Mouse (Mus musculus): ENCODE measurements around the gene Alg9. TPM values are rescaled to one million over a fixed set of nuclear protein-coding genes. Genes with fewer than 3 reads are reported as not detected.

The Alg9 gene
- polyA plus RNA-seq, 1 experiment from 2014 or later: 42.8 TPM

DNA sequence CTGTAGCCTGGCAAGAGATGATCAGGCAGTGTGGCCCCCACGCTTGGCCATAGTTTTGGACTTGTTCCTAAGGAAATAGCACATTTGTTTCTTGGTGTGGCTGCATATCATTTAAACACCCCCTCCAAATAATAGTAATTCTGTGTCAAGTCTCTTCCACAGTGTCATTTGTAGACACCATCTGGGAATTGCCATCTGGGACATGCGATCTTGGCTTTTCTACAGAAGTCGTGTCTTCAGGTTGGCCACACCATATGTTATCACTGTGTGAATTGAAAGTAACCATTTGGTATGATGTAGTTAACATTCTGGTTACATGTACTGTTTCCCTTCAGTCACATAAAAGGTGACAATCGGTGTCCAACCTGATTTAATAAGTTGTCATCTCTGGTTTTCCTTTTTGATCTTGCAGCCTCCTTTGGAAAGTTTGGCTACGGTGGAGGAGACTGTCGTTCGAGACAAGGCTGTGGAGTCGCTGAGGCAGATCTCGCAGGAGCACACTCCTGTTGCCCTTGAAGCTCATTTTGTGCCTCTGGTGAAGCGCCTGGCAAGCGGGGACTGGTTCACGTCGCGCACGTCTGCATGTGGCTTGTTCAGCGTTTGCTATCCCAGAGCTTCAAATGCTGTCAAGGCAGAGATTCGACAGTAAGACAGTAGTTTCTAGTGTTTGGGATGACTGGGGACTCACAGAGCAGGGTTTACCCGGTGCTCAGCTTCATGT, 86.5 kb downstream of the Alg9 start:
- no peak overlapping the region for H3K4me3 ChIP-seq
- no peak overlapping the region for H3K9ac ChIP-seq (replicated peaks)
- ATAC-seq (ENCODE audit: low FRiP score, low read depth): no peak
- no peaks in the 10 kb centered on the region for H3K9me3 ChIP-seq
- H3K27me3 ChIP-seq: no peaks in the 10 kb centered on the region
- H3K4me2 ChIP-seq (replicated peaks): no peak overlapping the region
- 94% methylated on average over 18 of the region's 18 CpGs for WGBS
- H3K36me3 ChIP-seq: peaks cover 73% of the 10 kb centered on the region
- H3K27ac ChIP-seq (replicated peaks): no peak overlapping the region
- peaks cover 9% of the 10 kb centered on the region for H3K4me1 ChIP-seq

DNA sequence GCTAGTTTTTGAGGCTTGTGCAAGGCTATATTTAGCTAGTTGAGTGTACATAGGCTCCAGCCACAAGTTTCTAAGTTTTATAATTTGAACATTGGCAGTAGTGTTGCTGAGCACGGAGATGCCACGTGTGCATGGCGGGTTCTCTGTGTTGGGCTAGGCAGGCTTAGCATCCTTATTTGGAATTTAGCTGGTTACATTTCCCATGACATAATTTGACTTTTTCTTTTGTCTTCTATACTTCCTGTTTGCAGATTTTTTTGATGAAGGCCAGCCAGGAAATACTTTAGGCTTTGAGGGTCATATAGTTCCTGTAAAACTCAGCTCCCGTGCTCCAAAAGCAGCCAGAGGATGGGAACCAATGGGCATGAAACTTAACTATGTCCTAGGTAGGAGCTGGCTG, 89.0 kb downstream of the Alg9 start:
- peaks cover 98% of the 10 kb centered on the region for H3K36me3 ChIP-seq
- no peaks in the 10 kb centered on the region for H3K9me3 ChIP-seq
- H3K27me3 ChIP-seq: no peaks in the 10 kb centered on the region
- H3K4me2 ChIP-seq (replicated peaks): no peak overlapping the region
- H3K4me3 ChIP-seq: no peak overlapping the region
- H3K9ac ChIP-seq (replicated peaks): no peak overlapping the region
- ATAC-seq (ENCODE audit: low FRiP score, low read depth): no peak
- H3K27ac ChIP-seq (replicated peaks): no peak overlapping the region
- H3K4me1 ChIP-seq: no peaks in the 10 kb centered on the region; the same call in 1 of the 2 replicates
- 93% methylated on average over 4 of the region's 4 CpGs for WGBS

GRCm38 (mm10) chr9:50864877-50865276, 90.1 kb downstream of the Alg9 start:
- Histone ChIP-seq H3K27me3 (no peaks in the 10 kb centered on the region), H3K9me3 (no peaks in the 10 kb centered on the region), H3K4me2 (replicated peaks) (no peak overlapping the region), H3K36me3 (peaks cover 92% of the 10 kb centered on the region), H3K4me1 (no peaks in the 10 kb centered on the region), H3K27ac (replicated peaks) (no peak overlapping the region), H3K4me3 (no peak overlapping the region), H3K9ac (replicated peaks) (no peak overlapping the region)
- ATAC-seq (ENCODE audit: low FRiP score, low read depth): no peak
- WGBS: 96% methylated on average over 5 of the region's 5 CpGs

DNA sequence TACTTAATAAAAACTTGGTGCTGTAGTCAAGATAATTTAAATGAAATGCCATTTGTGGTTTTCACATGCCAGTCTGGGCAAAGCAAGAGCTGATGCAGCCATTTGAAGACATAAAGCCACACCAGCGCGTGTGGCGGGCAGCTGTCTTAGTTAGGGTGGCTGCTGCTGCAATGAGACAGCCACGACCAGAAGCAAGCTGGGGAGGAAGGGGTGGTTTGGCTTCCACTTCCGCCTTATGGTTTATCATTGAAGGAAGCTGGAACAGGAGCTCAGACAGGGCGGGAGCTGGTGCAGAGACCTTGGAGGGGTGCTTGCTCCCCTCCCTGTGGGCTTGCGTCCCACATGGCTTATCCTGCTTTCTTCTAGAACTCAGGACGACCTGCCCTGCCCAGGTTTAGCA, 91.0 kb downstream of the Alg9 start:
- no peak overlapping the region for H3K9ac ChIP-seq (replicated peaks)
- H3K4me2 ChIP-seq (replicated peaks): no peak overlapping the region
- H3K27me3 ChIP-seq: no peaks in the 10 kb centered on the region
- H3K27ac ChIP-seq (replicated peaks): no peak overlapping the region
- WGBS: 94% methylated on average over 8 of the region's 8 CpGs
- H3K4me3 ChIP-seq: no peak overlapping the region
- peaks cover 91% of the 10 kb centered on the region for H3K36me3 ChIP-seq
- no peak for ATAC-seq (ENCODE audit: low FRiP score, low read depth)
- H3K4me1 ChIP-seq: no peaks in the 10 kb centered on the region
- no peaks in the 10 kb centered on the region for H3K9me3 ChIP-seq

DNA sequence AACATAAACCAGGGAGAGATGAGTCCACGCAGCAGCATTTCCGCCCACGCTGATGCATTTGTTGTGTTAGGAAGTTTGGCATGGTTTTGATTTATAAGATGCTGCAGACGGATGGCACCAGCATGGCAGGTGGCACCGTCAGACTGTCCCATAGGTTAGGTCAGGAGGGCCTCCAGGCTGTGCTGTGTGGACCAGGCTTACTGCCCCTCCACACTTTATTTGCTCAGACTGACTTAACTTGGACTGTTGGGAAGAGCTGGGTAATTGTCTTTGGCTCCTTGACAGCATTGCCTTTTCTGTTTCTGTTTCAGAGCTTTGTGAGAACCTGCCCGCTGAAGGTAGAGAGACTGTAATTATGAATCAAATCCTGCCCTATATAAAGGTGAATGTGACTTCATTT, 92.2 kb downstream of the Alg9 start:
- Histone ChIP-seq H3K27me3 (no peaks in the 10 kb centered on the region), H3K4me1 (no peaks in the 10 kb centered on the region), H3K9me3 (no peaks in the 10 kb centered on the region), H3K36me3 (peaks cover 83% of the 10 kb centered on the region), H3K9ac (replicated peaks) (no peak overlapping the region), H3K4me3 (no peak overlapping the region), H3K27ac (replicated peaks) (no peak overlapping the region), H3K4me2 (replicated peaks) (no peak overlapping the region)
- no peak for ATAC-seq (ENCODE audit: low FRiP score, low read depth)
- 97% methylated on average over 6 of the region's 6 CpGs for WGBS

DNA sequence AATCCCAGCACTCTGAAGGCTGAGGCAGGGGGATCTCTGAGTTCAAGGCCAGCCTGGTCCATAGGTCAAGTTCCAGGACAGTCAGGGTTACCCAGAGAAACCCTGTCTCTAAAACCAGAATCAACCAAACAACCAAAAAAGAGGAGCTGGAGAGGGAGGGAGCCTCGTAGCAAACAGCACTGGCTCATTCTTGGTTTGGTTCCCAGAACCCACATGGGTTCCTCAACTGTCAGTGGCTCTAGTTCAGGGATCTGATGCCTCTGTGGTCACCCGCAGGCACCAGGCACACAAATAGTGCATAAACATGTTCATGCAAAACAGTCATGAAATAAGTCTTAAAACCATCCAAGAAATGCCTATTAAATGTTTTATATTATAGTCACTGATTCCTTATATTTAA, 93.4 kb downstream of the Alg9 start:
- Histone ChIP-seq H3K4me1 (no peaks in the 10 kb centered on the region), H3K4me3 (no peak overlapping the region), H3K27ac (replicated peaks) (no peak overlapping the region), H3K9me3 (no peaks in the 10 kb centered on the region), H3K9ac (replicated peaks) (no peak overlapping the region), H3K27me3 (no peaks in the 10 kb centered on the region), H3K4me2 (replicated peaks) (no peak overlapping the region), H3K36me3 (peaks cover 79% of the 10 kb centered on the region)
- no peak for ATAC-seq (ENCODE audit: low FRiP score, low read depth)
- WGBS: 83% methylated on average over 2 of the region's 2 CpGs

DNA sequence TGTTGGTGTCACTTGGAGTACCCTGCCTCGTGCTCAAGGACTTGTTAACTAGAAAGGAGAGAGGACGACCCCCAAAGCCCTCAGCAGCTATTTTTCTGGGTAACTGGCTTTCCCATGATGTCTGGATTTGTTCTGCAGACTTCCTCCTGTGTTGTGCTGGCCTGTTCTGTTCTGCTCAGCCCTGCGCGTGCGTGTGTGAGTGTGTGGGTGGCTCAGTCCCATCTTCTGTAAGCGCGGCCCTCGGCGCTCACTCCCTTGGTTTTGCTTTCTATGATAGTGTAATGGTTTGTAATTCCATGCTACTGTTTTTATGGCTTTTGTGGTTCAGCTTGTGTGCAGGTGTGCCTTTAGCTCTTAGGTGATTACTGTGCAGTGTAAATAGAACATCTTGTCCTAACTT, 98.4 kb downstream of the Alg9 start:
- H3K27ac ChIP-seq (replicated peaks): no peak overlapping the region
- ATAC-seq (ENCODE audit: low FRiP score, low read depth): no peak
- 96% methylated on average over 9 of the region's 9 CpGs for WGBS
- H3K27me3 ChIP-seq: no peaks in the 10 kb centered on the region
- H3K4me3 ChIP-seq: no peak overlapping the region
- H3K36me3 ChIP-seq: peaks cover 76% of the 10 kb centered on the region
- H3K4me2 ChIP-seq (replicated peaks): no peak overlapping the region
- no peak overlapping the region for H3K9ac ChIP-seq (replicated peaks)
- H3K4me1 ChIP-seq: no peaks in the 10 kb centered on the region
- H3K9me3 ChIP-seq: no peaks in the 10 kb centered on the region

DNA sequence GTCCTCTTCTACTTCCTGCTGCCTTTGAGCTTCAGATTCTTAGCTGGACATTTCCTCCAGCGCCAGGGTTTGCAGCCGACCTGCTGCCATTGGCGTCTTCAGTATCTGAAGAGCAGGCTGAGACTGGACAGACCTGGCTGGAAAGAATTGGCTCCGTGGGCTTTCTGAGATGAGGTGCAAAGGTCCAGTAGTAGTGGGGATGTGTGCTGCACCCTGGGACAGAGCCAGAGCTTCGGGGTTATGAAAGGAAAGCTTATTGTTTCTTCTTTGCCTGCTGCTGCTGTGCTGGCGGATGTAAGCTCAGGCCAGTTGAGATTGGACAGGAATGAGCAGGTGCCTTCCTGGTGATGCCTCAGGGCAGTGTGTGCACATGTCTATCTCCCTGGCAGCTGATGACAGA, 99.2 kb downstream of the Alg9 start:
- no peak overlapping the region for H3K27ac ChIP-seq (replicated peaks)
- H3K4me1 ChIP-seq: no peaks in the 10 kb centered on the region
- no peak overlapping the region for H3K4me3 ChIP-seq
- no peaks in the 10 kb centered on the region for H3K9me3 ChIP-seq
- H3K9ac ChIP-seq (replicated peaks): no peak overlapping the region
- peaks cover 76% of the 10 kb centered on the region for H3K36me3 ChIP-seq
- no peak for ATAC-seq (ENCODE audit: low FRiP score, low read depth)
- no peaks in the 10 kb centered on the region for H3K27me3 ChIP-seq
- WGBS: 92% methylated on average over 6 of the region's 6 CpGs
- H3K4me2 ChIP-seq (replicated peaks): no peak overlapping the region

GRCm38 (mm10) chr9:50875470-50875869, 100.7 kb downstream of the Alg9 start:
- no peaks in the 10 kb centered on the region for H3K9me3 ChIP-seq
- no peak overlapping the region for H3K27ac ChIP-seq (replicated peaks)
- ATAC-seq (ENCODE audit: low FRiP score, low read depth): no peak
- peaks cover 83% of the 10 kb centered on the region for H3K36me3 ChIP-seq
- no peaks in the 10 kb centered on the region for H3K27me3 ChIP-seq
- no peaks in the 10 kb centered on the region for H3K4me1 ChIP-seq
- 92% methylated on average over 4 of the region's 4 CpGs for WGBS
- no peak overlapping the region for H3K9ac ChIP-seq (replicated peaks)
- no peak overlapping the region for H3K4me3 ChIP-seq
- no peak overlapping the region for H3K4me2 ChIP-seq (replicated peaks)

GRCm38 (mm10) chr9:50876287-50876686, 101.5 kb downstream of the Alg9 start:
- no peak overlapping the region for H3K4me3 ChIP-seq
- H3K27ac ChIP-seq (replicated peaks): no peak overlapping the region
- ATAC-seq (ENCODE audit: low FRiP score, low read depth): no peak
- WGBS: 91% methylated on average over 3 of the region's 3 CpGs
- H3K4me1 ChIP-seq: no peaks in the 10 kb centered on the region
- no peak overlapping the region for H3K9ac ChIP-seq (replicated peaks)
- H3K9me3 ChIP-seq: no peaks in the 10 kb centered on the region
- H3K36me3 ChIP-seq: peaks cover 82% of the 10 kb centered on the region
- no peak overlapping the region for H3K4me2 ChIP-seq (replicated peaks)
- H3K27me3 ChIP-seq: no peaks in the 10 kb centered on the region

DNA sequence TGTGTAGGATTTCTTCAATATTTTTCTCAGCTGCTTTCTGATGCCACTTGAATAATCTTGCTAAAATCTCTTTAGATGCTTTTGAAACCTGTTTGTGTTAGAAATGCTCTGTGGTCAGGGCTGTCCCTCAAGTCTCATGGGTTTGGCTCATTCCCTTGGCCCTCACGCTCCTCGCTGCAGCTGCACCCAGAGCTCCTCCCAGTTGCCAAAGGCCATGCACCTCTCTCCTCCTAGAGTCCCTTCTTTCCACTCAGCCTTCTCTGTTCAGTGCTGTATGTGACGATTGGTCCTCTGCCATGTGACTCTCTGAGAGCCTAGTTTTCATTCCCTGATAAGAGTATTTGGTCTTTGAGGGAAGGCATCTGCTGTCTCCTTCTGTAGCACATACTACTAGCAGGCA, 102.6 kb downstream of the Alg9 start:
- peaks cover 87% of the 10 kb centered on the region for H3K36me3 ChIP-seq

DNA sequence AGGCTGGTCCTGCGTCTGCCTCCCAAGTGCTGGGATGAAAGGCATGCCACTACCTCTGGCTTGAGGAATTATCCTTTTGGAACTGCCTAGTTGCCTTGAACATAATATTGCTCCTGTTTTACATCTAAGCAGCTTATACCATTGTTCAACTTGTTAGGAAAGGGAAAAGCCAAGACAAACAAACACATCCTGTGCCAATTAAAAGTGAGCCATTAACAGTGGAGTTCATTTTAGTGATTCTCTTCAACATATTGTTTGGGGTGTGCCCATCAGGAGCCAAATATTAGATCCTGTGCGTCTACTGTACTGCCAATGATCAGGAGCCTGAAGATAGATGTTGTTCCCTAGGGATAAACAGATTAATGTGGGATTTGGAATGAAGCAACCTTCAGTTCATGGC, 107.4 kb downstream of the Alg9 start:
- no peak for ATAC-seq (ENCODE audit: low FRiP score, low read depth)
- Histone ChIP-seq H3K9me3 (no peaks in the 10 kb centered on the region), H3K9ac (replicated peaks) (no peak overlapping the region), H3K27me3 (no peaks in the 10 kb centered on the region), H3K4me2 (replicated peaks) (no peak overlapping the region), H3K36me3 (peaks cover 53% of the 10 kb centered on the region), H3K4me3 (no peak overlapping the region), H3K4me1 (peaks cover 5% of the 10 kb centered on the region; the same call in 1 of the 2 replicates), H3K27ac (replicated peaks) (no peak overlapping the region)
- WGBS: 83% methylated on average over 2 of the region's 2 CpGs

More for the DNA sequence above, 102.6 kb downstream of the Alg9 start:
- Histone ChIP-seq H3K4me3 (no peak overlapping the region), H3K27me3 (no peaks in the 10 kb centered on the region), H3K4me1 (no peaks in the 10 kb centered on the region), H3K9me3 (no peaks in the 10 kb centered on the region), H3K4me2 (replicated peaks) (no peak overlapping the region), H3K27ac (replicated peaks) (no peak overlapping the region), H3K9ac (replicated peaks) (no peak overlapping the region)
- 92% methylated on average over 3 of the region's 3 CpGs for WGBS
- ATAC-seq (ENCODE audit: low FRiP score, low read depth): no peak

GRCm38 (mm10) chr9:50884093-50884492, 109.3 kb downstream of the Alg9 start:
- no peak for ATAC-seq (ENCODE audit: low FRiP score, low read depth)
- Histone ChIP-seq H3K36me3 (peaks cover 34% of the 10 kb centered on the region), H3K9me3 (no peaks in the 10 kb centered on the region), H3K9ac (replicated peaks) (no peak overlapping the region), H3K4me3 (no peak overlapping the region), H3K27me3 (no peaks in the 10 kb centered on the region), H3K27ac (replicated peaks) (no peak overlapping the region), H3K4me1 (peaks cover 9% of the 10 kb centered on the region), H3K4me2 (replicated peaks) (no peak overlapping the region)
- WGBS: 85% methylated on average over 8 of the region's 8 CpGs

All from midbrain, embryonic 12.5 days (tissue).